In the genomic region with DNA sequence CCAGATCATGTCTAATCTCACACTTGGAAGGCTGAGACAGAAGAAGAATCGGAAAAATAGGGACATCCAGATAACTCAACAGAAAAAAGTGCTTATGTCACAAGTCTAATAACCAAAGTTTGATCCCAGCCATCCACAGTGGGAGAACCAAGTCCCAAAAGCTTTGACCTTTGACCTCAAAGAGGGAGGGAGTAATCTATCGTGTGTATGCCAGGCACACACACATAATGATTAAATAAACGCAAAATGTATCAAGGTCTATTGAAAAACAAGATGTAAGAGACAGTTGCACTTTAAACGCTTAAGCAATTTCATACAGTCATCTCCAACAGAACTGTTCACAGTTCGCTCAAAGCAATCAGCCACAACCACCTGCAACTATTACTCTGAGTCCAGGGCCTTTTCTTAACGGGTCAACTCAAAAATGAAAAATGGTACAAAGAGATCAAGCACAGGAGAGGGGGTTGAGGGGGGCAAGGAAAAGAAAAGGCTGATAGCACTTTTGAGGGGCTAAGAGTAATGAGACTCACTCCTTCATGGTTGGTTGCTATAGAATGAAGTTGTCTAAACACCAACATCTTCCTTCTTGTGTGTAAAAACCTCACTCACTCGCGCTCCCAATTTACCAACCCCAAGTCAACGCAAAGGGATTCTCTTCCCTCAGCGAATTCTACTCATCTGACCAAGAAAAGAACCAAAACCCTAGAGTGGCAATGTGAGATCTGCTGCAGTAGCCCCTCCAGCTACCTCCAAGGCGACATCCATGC, we compare ENCODE assay signal across 8 mouse cellular contexts. TPM values are rescaled to one million over a fixed set of nuclear protein-coding genes. Genes with fewer than 3 reads are reported as not detected.
DNase-seq lines count a peak whose midpoint lies in the region; ATAC-seq and TF ChIP-seq lines count a peak whose summit lies in the region.

No protein-coding gene starts in this region.

- H3K36me3 ChIP-seq in forebrain, embryonic 16.5 days (ENCODE audit: control insufficient read depth, insufficient read depth), result no peaks in the 10 kb centered on the region
- H3K36me3 ChIP-seq in midbrain, embryonic 10.5 days, result no peaks in the 10 kb centered on the region

- no peaks in the 10 kb centered on the region for H3K9me3 ChIP-seq in forebrain, embryonic 16.5 days (ENCODE audit: control insufficient read depth, low read length)
- H3K9me3 ChIP-seq in midbrain, embryonic 10.5 days (replicated peaks), result no peaks in the 10 kb centered on the region

- peak overlapping the region; percentile 96 for H3K27ac ChIP-seq in left cerebral cortex, adult 2 months
- H3K27ac ChIP-seq in forebrain, embryonic 16.5 days (ENCODE audit: low read length), result peak overlapping the region; percentile 93; the same call in 1 of the 2 replicates
- peak overlapping the region; percentile 98 for H3K27ac ChIP-seq in midbrain, embryonic 10.5 days (replicated peaks)

- peak overlapping the region; percentile 82 for H3K4me2 ChIP-seq in forebrain, embryonic 16.5 days (ENCODE audit: low read length)

- ATAC-seq in forebrain, embryonic 16.5 days, result no peak

- intact Hi-C loops in left cerebral cortex, adult 2 months (cut with DNase I), result loop anchor here (5.0 kb wide), 1 partner anchor 360 kb away; no protein-coding TSS in a partner anchor
- intact Hi-C loops in left cerebral cortex, postnatal 4 days (cut with DNase I), result loop anchor here (10.0 kb wide), 1 partner anchor 58 kb away; a partner anchor contains a TSS
- intact Hi-C loops in left cerebral cortex, postnatal 25 days (cut with DNase I), result loop anchor here (2.0 to 5.0 kb wide), 3 partner anchors 35 to 365 kb away; no protein-coding TSS in a partner anchor

- TF ChIP-seq CTCF in left cerebral cortex, adult 2 months (IDR thresholded peaks at IDR 0.05), result no peak

- peak overlapping the region; percentile 76 for H3K9ac ChIP-seq in forebrain, embryonic 16.5 days (replicated peaks; ENCODE audit: low read depth, low read length)

- H3K4me3 ChIP-seq in left cerebral cortex, adult 2 months, result peak overlapping the region; percentile 99
- peak overlapping the region; percentile 98 for H3K4me3 ChIP-seq in forebrain, embryonic 16.5 days (replicated peaks; ENCODE audit: low read length)
- H3K4me3 ChIP-seq in midbrain, embryonic 10.5 days, result peak overlapping the region; percentile 95

- 24% methylated on average over 11 of the region's 11 CpGs for WGBS in forebrain, embryonic 16.5 days
- WGBS in midbrain, embryonic 10.5 days, result 28% methylated on average over 11 of the region's 11 CpGs

- H3K27me3 ChIP-seq in forebrain, embryonic 16.5 days (replicated peaks; ENCODE audit: control insufficient read depth, insufficient read depth, low read length), result no peaks in the 10 kb centered on the region
- no peaks in the 10 kb centered on the region for H3K27me3 ChIP-seq in midbrain, embryonic 10.5 days (ENCODE audit: low read depth, poor library complexity, severe bottlenecking)

- no peak for DNase-seq in left cerebral cortex, adult 2 months (ENCODE audit: extremely low spot score in 1 of 2, low spot score in 2 of 2)
- DNase-seq in left cerebral cortex, postnatal 4 days, result no peak
- peak; percentile 23 for DNase-seq in NIH3T3 (ENCODE audit: low read depth)
- DNase-seq in midbrain, embryonic 10.5 days (ENCODE audit: low spot score), result no peak
- DNase-seq in cerebellum, adult 9-10 months, result no peak
- no peak for DNase-seq in left cerebral cortex, postnatal 25 days (ENCODE audit: low spot score in 2 of 2)
- no peak for DNase-seq in adrenal gland, adult 18-20 months (ENCODE audit: low spot score in 2 of 2)

- peaks cover 16% of the 10 kb centered on the region for H3K4me1 ChIP-seq in forebrain, embryonic 16.5 days (replicated peaks; ENCODE audit: control insufficient read depth, insufficient read depth, low read length)
- peaks cover 31% of the 10 kb centered on the region for H3K4me1 ChIP-seq in midbrain, embryonic 10.5 days

RNA-seq across cellular contexts. Expression of a gene that starts 1.0 kb away (rescaled TPM):
- 10 to 100 TPM; 47.4 to 49.2 TPM for total RNA-seq in left cerebral cortex, adult 2 months (2021)
- 100 to 1,000 TPM; 135 TPM for total RNA-seq in left cerebral cortex, postnatal 4 days (2021)
- polyA plus RNA-seq in forebrain, embryonic 16.5 days (2015; fragmentation: Nextera tagmentation; extraction: Ambion mirVana), result 41.8 and 43.2 TPM in 2 replicates
- polyA plus RNA-seq in midbrain, embryonic 10.5 days (2016; fragmentation: Nextera tagmentation; extraction: Ambion mirVana), result 21.3 and 22.3 TPM in 2 replicates
- 10 to 100 TPM; 54.4 to 55.6 TPM for total RNA-seq in left cerebral cortex, postnatal 25 days (2021)
- 10 to 100 TPM; 18.0 to 18.7 TPM for total RNA-seq in adrenal gland, adult 18-20 months (2021)

RNA-seq across cellular contexts. Expression of a gene that starts 55.6 kb away (rescaled TPM):
- 10 to 100 TPM; 41.2 to 45.0 TPM for total RNA-seq in left cerebral cortex, adult 2 months (2021)
- total RNA-seq in left cerebral cortex, postnatal 4 days (2021), result 10 to 100 TPM; 25.6 to 27.1 TPM
- polyA plus RNA-seq in forebrain, embryonic 16.5 days (2015; fragmentation: Nextera tagmentation; extraction: Ambion mirVana), result 29.7 and 30.4 TPM in 2 replicates
- polyA plus RNA-seq in midbrain, embryonic 10.5 days (2016; fragmentation: Nextera tagmentation; extraction: Ambion mirVana), result 23.4 and 25.4 TPM in 2 replicates
- 10 to 100 TPM; 37.7 to 38.1 TPM for total RNA-seq in left cerebral cortex, postnatal 25 days (2021)
- total RNA-seq in adrenal gland, adult 18-20 months (2021), result 10 to 100 TPM; 15.3 to 16.7 TPM
